Mouse (Mus musculus): Measurements from ENCODE around the gene Tex101. TPM values are rescaled to one million over a fixed set of nuclear protein-coding genes. Genes with fewer than 3 reads are reported as not detected.
"Not testable (repeated sequence)": the region's sequence is repeated elsewhere in the genome, so short reads cannot be mapped to it uniquely, and the experiment has no call there.

The Tex101 gene
- total RNA-seq, 2 experiments from 2014 or later = not detected

GRCm38 (mm10) chr7:24630116-24630880 lies 46.2 kb downstream of the Tex101 start:
- no peak for DNase-seq

DNA sequence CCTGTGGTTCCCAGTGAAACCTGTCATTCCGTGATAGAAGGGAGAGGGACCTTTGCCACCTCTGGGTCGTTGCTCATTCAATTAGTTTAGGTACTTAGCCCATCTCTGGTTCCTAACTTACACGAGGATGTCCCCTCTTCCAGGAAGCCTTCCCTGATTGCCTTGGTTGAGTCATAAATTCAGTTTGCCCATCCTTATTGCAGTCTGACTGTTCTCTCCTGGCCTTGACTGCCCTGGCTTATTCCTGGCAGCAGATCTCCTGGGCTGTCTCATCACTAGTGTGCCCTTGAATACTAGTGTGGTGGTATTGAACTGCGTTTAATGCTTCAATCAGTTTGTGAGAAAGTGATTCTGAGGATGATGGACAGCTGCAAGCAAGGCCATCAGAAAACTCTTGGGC lies 46.8 kb downstream of the Tex101 start:
- DNase-seq = peak; percentile 54 to 61

DNA sequence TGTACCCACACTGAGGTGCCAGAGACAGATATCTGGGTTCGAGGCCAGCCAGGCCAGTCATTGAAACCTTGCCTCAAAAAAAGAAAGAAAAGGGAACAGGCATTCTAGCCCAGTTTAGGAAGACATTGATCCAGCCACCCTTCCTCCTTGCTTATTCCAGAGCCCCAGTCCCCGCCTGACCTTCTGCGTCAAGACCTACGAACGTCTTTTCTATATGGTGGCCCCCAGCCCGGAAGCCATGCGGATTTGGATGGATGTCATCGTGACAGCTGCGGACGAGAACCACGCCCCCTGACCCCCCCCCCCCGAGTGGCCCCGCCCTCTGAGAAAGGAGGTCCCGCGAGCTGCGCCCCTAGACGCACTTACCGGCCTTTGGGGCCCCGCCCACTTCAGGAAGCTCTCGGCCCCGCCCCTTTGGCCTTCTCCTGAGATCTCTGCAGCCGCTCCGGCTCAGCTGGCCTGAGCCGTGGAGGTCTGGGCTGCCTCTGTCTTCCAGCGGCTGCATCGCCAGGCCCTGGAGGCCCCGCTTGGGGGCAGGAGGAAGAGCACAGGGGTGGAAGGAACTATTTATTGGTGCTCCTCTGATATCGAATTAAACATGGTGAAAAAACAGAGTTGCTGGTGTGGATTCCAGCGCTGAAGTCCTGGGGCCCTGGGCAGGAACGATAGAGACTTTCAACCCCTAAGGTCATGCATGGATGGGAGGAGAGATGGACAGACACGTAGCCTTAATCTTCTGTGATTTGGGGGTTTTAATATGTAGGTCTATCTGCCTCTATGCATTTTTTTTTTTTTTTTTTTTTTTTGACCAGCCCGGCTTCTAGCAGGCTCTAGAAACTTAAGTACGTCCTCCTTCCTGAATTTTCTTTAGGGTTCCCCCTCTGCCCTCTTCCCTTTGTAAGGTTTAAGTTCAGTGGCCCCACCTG lies 47.5 kb downstream of the Tex101 start:
- peak; percentile 92 to 94 for DNase-seq

DNA sequence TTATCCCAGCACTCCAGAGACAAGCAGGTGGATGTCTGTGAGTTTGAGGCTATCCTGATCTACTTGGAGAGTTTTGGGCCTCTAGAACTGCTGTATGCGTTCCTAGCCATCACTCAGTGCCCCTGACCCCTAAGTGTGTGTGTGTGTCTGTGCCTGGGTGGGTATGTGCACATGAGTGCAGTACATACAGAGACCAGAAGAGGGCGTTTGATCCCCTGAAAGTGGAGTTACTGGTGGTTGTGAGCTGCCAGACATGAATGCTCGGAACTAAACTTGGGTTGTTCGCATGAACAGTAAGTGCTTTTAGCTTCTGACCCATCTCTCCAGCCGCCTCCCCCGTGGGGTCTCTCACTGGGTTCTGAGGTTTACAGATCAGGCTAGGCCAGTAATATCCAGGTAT lies 53.5 kb downstream of the Tex101 start:
- DNase-seq = no peak

DNA sequence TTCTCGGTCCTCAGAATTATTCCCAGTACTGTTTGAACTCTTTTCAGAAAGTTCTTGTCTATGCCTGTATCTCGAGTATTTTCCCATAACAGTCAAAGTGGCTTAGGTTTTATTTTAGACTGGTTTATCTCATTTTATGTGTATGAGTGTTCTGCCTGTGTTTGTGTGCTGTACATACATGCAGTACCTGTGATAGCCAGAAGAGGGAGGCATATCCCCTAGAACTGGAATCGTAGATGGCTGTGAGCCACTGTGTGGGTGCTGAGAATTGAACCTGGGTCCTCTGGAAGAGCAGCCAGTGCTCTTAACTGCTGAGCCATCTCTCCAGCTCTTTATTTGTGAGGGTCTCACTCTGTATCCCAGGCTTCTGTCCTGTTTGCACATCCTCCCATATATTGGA lies 55.3 kb downstream of the Tex101 start:
- DNase-seq = no peak

DNA sequence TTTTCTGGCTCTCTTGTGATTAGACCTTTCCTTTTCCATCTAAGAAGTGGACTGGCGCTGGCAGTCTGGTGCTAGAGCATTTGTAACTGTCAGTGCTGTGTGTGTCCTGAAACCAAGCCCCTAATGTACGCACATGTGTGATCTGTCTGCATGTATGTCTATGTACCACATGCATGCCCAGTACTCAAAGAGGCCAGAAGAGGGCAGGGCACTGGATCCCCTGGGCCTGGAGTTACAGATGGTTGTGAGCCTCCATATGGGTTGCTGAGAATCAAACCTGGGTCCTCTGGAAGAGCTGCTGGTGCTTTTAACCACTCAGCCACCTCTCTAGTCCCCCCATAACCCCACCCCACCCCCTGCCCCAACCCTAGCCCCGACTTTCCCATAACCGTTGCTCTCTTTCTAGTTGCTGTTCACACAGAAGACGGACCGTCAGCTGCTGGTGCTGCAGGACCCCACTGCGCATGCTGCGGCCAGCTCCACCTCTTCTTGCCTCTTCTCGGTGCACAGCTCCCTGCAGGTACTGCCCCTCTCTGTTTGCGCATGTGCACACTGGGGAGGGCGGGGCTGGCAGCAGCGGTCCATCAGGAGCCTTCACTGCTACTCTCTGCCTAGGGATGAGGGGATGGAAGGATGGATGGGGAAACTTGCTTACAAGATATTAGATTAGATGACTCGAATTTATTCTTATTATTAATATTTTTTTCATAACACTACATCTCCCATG lies 56.6 kb downstream of the Tex101 start:
- DNase-seq = no peak

- not testable (repeated sequence) for DNase-seq
Measured at GRCm38 (mm10) chr7:24618374-24618773, 58.1 kb downstream of the Tex101 start.

Other genes with a start within 250 kb of the Tex101 start
- not detected for gene Irgc1, start 224.4 kb downstream of the Tex101 start, total RNA-seq (2021)
- 1 to 10 TPM; 7.9 to 9.8 TPM for gene Plaur, start 214.2 kb downstream of the Tex101 start, total RNA-seq (2021)
- 1 to 10 TPM; 2.8 to 3.6 TPM for gene Cadm4, start 194.7 kb downstream of the Tex101 start, total RNA-seq (2021)
- gene Zfp428, start 169.7 kb downstream of the Tex101 start, total RNA-seq (2021) = 1 to 10 TPM; 6.0 to 6.8 TPM
- not detected for gene AC161166.1, start 164.2 kb downstream of the Tex101 start, total RNA-seq (2021)
- 10 to 100 TPM; 20.4 to 24.1 TPM for gene Irgq, start 146.0 kb downstream of the Tex101 start, total RNA-seq (2021)
- gene Pinlyp, start 130.6 kb downstream of the Tex101 start, total RNA-seq (2021) = not detected
- gene Xrcc1, start 130.4 kb downstream of the Tex101 start, total RNA-seq (2021) = 10 to 100 TPM; 37.6 to 41.3 TPM
- 10 to 100 TPM; 27.9 to 34.2 TPM for gene Ethe1, start 89.1 kb downstream of the Tex101 start, total RNA-seq (2021)
- gene Zfp575, start 89.0 kb downstream of the Tex101 start, total RNA-seq (2021) = under 1 TPM in 1 of 2 experiments, not detected in 1; 0.30 TPM
- gene Phldb3, start 65.9 kb downstream of the Tex101 start, total RNA-seq (2021) = 1 to 10 TPM; 5.4 to 5.8 TPM
- gene Lypd3, start 40.1 kb downstream of the Tex101 start, total RNA-seq (2021) = under 1 TPM; 0.36 to 0.92 TPM
- not detected for gene BC049730, start 32.6 kb upstream of the Tex101 start, total RNA-seq (2021)
- gene Gm4763, start 50.2 kb upstream of the Tex101 start, total RNA-seq (2021) = not detected
- under 1 TPM in 1 of 2 experiments, not detected in 1; 0.20 TPM for gene Cd177, start 83.6 kb upstream of the Tex101 start, total RNA-seq (2021)
- gene Ceacam10, start 100.5 kb upstream of the Tex101 start, total RNA-seq (2021) = not detected
- gene Gm9844, start 185.5 kb upstream of the Tex101 start, total RNA-seq (2021) = not detected
- not detected for gene Lypd4, start 193.3 kb upstream of the Tex101 start, total RNA-seq (2021)
- not detected for gene Dmrtc2, start 193.4 kb upstream of the Tex101 start, total RNA-seq (2021)
- 1,000 to 10,000 TPM in 1 of 2 experiments, 100 to 1,000 TPM in 1; 964 to 1,011 TPM for gene Rps19, start 207.7 kb upstream of the Tex101 start, total RNA-seq (2021)
- gene Cd79a, start 220.7 kb upstream of the Tex101 start, total RNA-seq (2021) = under 1 TPM; 0.20 to 0.26 TPM
- gene Arhgef1, start 226.2 kb upstream of the Tex101 start, total RNA-seq (2021) = 10 to 100 TPM; 79.5 to 91.5 TPM